Mouse (Mus musculus) midbrain, embryonic 10.5 days (tissue): ENCODE data around the gene Mid1. TPM values are rescaled to one million over a fixed set of nuclear protein-coding genes. Genes with fewer than 3 reads are reported as not detected.

Experiments used
- DNase-seq: peaks from one replicate; pipeline ENCODE4 v3.0.0-alpha.2; 2017; ENCODE audit warnings: low spot score
- H3K27ac ChIP-seq: fragments of 300-500 bp; sonication (generic); replicated peaks from 2 replicates; pipeline ENCODE4 v1.5.1; 2016; ENCODE audit warnings: mild to moderate bottlenecking
- H3K27me3 ChIP-seq: fragments of 300-500 bp; sonication (generic); 2 replicates; pipeline ENCODE4 v1.6.1; 2016; ENCODE audit warnings: low read depth, mild to moderate bottlenecking; ENCODE audit not compliant: poor library complexity, severe bottlenecking
- H3K36me3 ChIP-seq: fragments of 300-500 bp; sonication (generic); 2 replicates; pipeline ENCODE4 v1.6.1; 2016; ENCODE audit warnings: mild to moderate bottlenecking, moderate library complexity
- H3K4me1 ChIP-seq: fragments of 300-500 bp; sonication (generic); 2 replicates; pipeline ENCODE4 v1.6.1; 2016
- H3K4me3 ChIP-seq: fragments of 300-500 bp; sonication (generic); 2 replicates; pipeline ENCODE4 v1.5.1; 2016; ENCODE audit warnings: mild to moderate bottlenecking, moderate library complexity
- H3K9me3 ChIP-seq: fragments of 300-500 bp; sonication (generic); replicated peaks from 2 replicates; pipeline ENCODE4 v1.6.1; 2016; ENCODE audit warnings: mild to moderate bottlenecking
- WGBS: fragments of 180-500 bp; shearing (Covaris S2); methylation state at CpG from one replicate; pipeline ENCODE4 v1.1.7; 2016; 5-methylcytosine and 5-hydroxymethylcytosine counted together
- polyA plus RNA-seq: library from polyadenylated mRNA; unstranded; fragments of >200 nt; fragmentation: Nextera tagmentation; extraction: Ambion mirVana; gene quantifications from 2 replicates; pipeline ENCODE4 v1.2.1, GENCODE M21; 2016

Gene Mid1
- polyA plus RNA-seq, 1 experiment from 2014 or later = 22.4 TPM

- 22% methylated on average over 5 of the region's 5 CpGs for WGBS
- H3K9me3 ChIP-seq = no peaks in the 10 kb centered on the region
- no peaks in the 10 kb centered on the region for H3K36me3 ChIP-seq
- peaks cover 40% of the 10 kb centered on the region for H3K4me1 ChIP-seq
- no peak for DNase-seq
- peak overlapping the region; percentile 88 for H3K27ac ChIP-seq
- peak overlapping the region; percentile 49 for H3K4me3 ChIP-seq
- peaks cover 73% of the 10 kb centered on the region for H3K27me3 ChIP-seq
Observed at GRCm38 (mm10) chrX:169828136-169828535, 143.1 kb downstream of the Mid1 start.

- peak overlapping the region; percentile 49 for H3K4me3 ChIP-seq
Observed at GRCm38 (mm10) chrX:169830052-169830451, 145.1 kb downstream of the Mid1 start.

GRCm38 (mm10) chrX:169837947-169838649 is 153.1 kb downstream of the Mid1 start:
- Histone ChIP-seq H3K27ac (peak overlapping the region; percentile 39; the same call in 1 of the 2 replicates), H3K9me3 (no peaks in the 10 kb centered on the region), H3K27me3 (peaks cover 43% of the 10 kb centered on the region), H3K36me3 (no peaks in the 10 kb centered on the region), H3K4me1 (peaks cover 14% of the 10 kb centered on the region), H3K4me3 (no peak overlapping the region)
- WGBS = 53% methylated on average over 5 of the region's 5 CpGs
- DNase-seq = no peak

More at GRCm38 (mm10) chrX:169830052-169830451, 145.1 kb downstream of the Mid1 start:
- no peaks in the 10 kb centered on the region for H3K36me3 ChIP-seq
- H3K9me3 ChIP-seq = no peaks in the 10 kb centered on the region
- peak; percentile 22 for DNase-seq
- peaks cover 40% of the 10 kb centered on the region for H3K4me1 ChIP-seq
- H3K27me3 ChIP-seq = peaks cover 63% of the 10 kb centered on the region
- 30% methylated on average over 4 of the region's 4 CpGs for WGBS
- H3K27ac ChIP-seq = peak overlapping the region; percentile 88

- Histone ChIP-seq H3K27me3 (peaks cover 44% of the 10 kb centered on the region), H3K4me3 (no peak overlapping the region), H3K27ac (peak overlapping the region; percentile 39; the same call in 1 of the 2 replicates), H3K36me3 (no peaks in the 10 kb centered on the region), H3K9me3 (no peaks in the 10 kb centered on the region), H3K4me1 (peaks cover 18% of the 10 kb centered on the region)
- DNase-seq = no peak
- 93% methylated on average over 2 of the region's 2 CpGs for WGBS
Observed at GRCm38 (mm10) chrX:169838650-169838971, 153.6 kb downstream of the Mid1 start.

GRCm38 (mm10) chrX:169843267-169843666 is 158.3 kb downstream of the Mid1 start:
- 48% methylated on average over 1 of the region's 1 CpGs for WGBS
- Histone ChIP-seq H3K4me3 (peak overlapping the region; percentile 33), H3K27ac (peak overlapping the region; percentile 82), H3K4me1 (peaks cover 51% of the 10 kb centered on the region), H3K27me3 (peaks cover 82% of the 10 kb centered on the region), H3K9me3 (no peaks in the 10 kb centered on the region), H3K36me3 (no peaks in the 10 kb centered on the region)
- DNase-seq = no peak

- H3K4me1 ChIP-seq = peaks cover 44% of the 10 kb centered on the region
- H3K36me3 ChIP-seq = no peaks in the 10 kb centered on the region
- peaks cover 82% of the 10 kb centered on the region for H3K27me3 ChIP-seq
- H3K4me3 ChIP-seq = peak overlapping the region; percentile 33
- no peaks in the 10 kb centered on the region for H3K9me3 ChIP-seq
- DNase-seq = peak; percentile 69
- WGBS = 24% methylated on average over 5 of the region's 5 CpGs
- peak overlapping the region; percentile 82 for H3K27ac ChIP-seq
Observed at GRCm38 (mm10) chrX:169844150-169844772, 159.3 kb downstream of the Mid1 start.

- H3K27me3 ChIP-seq = peaks cover 85% of the 10 kb centered on the region
- no peaks in the 10 kb centered on the region for H3K36me3 ChIP-seq
- H3K27ac ChIP-seq = peak overlapping the region; percentile 82
- H3K4me1 ChIP-seq = peaks cover 44% of the 10 kb centered on the region
- DNase-seq = no peak
- H3K4me3 ChIP-seq = no peak overlapping the region
- H3K9me3 ChIP-seq = no peaks in the 10 kb centered on the region
- WGBS = 42% methylated on average over 3 of the region's 3 CpGs
Observed at GRCm38 (mm10) chrX:169846187-169846586, 161.2 kb downstream of the Mid1 start.

GRCm38 (mm10) chrX:169861194-169861720 is 176.3 kb downstream of the Mid1 start:
- H3K27ac ChIP-seq = no peak overlapping the region
- H3K36me3 ChIP-seq = no peaks in the 10 kb centered on the region
- no peaks in the 10 kb centered on the region for H3K9me3 ChIP-seq
- no peak overlapping the region for H3K4me3 ChIP-seq
- DNase-seq = no peak
- WGBS = 67% methylated on average over 2 of the region's 2 CpGs
- peaks cover 5% of the 10 kb centered on the region for H3K4me1 ChIP-seq
- peaks cover 76% of the 10 kb centered on the region for H3K27me3 ChIP-seq

GRCm38 (mm10) chrX:169862440-169862839 is 177.4 kb downstream of the Mid1 start:
- DNase-seq = no peak
- Histone ChIP-seq H3K4me3 (no peak overlapping the region), H3K36me3 (no peaks in the 10 kb centered on the region), H3K4me1 (peaks cover 5% of the 10 kb centered on the region), H3K27me3 (peaks cover 66% of the 10 kb centered on the region), H3K27ac (no peak overlapping the region), H3K9me3 (no peaks in the 10 kb centered on the region)

- no peak for DNase-seq
- H3K9me3 ChIP-seq = no peaks in the 10 kb centered on the region
- peaks cover 63% of the 10 kb centered on the region for H3K27me3 ChIP-seq
- H3K4me3 ChIP-seq = no peak overlapping the region
- peaks cover under 1% of the 10 kb centered on the region; the same call in 1 of the 2 replicates for H3K4me1 ChIP-seq
- no peaks in the 10 kb centered on the region for H3K36me3 ChIP-seq
- H3K27ac ChIP-seq = no peak overlapping the region
- WGBS = 54% methylated on average over 1 of the region's 1 CpGs
Observed at GRCm38 (mm10) chrX:169862848-169863247, 177.8 kb downstream of the Mid1 start.

- H3K4me3 ChIP-seq = no peak overlapping the region
- no peaks in the 10 kb centered on the region for H3K36me3 ChIP-seq
- WGBS = 73% methylated on average over 1 of the region's 1 CpGs
- H3K4me1 ChIP-seq = no peaks in the 10 kb centered on the region
- no peak overlapping the region for H3K27ac ChIP-seq
- no peak for DNase-seq
- peaks cover 62% of the 10 kb centered on the region for H3K27me3 ChIP-seq
- no peaks in the 10 kb centered on the region for H3K9me3 ChIP-seq
Observed at GRCm38 (mm10) chrX:169863841-169864240, 178.8 kb downstream of the Mid1 start.

GRCm38 (mm10) chrX:169868223-169868622 is 183.2 kb downstream of the Mid1 start:
- Histone ChIP-seq H3K27me3 (peaks cover 59% of the 10 kb centered on the region), H3K4me3 (no peak overlapping the region), H3K27ac (no peak overlapping the region), H3K4me1 (no peaks in the 10 kb centered on the region), H3K9me3 (no peaks in the 10 kb centered on the region), H3K36me3 (no peaks in the 10 kb centered on the region)
- WGBS = 80% methylated on average over 5 of the region's 5 CpGs
- no peak for DNase-seq

GRCm38 (mm10) chrX:169874475-169874874 is 189.5 kb downstream of the Mid1 start:
- Histone ChIP-seq H3K36me3 (no peaks in the 10 kb centered on the region), H3K27me3 (peaks cover 95% of the 10 kb centered on the region), H3K4me1 (peaks cover 8% of the 10 kb centered on the region), H3K4me3 (no peak overlapping the region), H3K27ac (no peak overlapping the region), H3K9me3 (no peaks in the 10 kb centered on the region)
- no peak for DNase-seq
- 85% methylated on average over 1 of the region's 1 CpGs for WGBS
